Mouse (Mus musculus) hindbrain, embryonic 10.5 days (tissue): ENCODE data around the gene Psmd13. TPM values are rescaled to one million over a fixed set of nuclear protein-coding genes. Genes with fewer than 3 reads are reported as not detected.

Source experiments
- DNase-seq: peaks from one replicate; pipeline ENCODE4 v3.0.0-alpha.2; 2017; ENCODE audit warnings: low spot score
- H3K27ac ChIP-seq: fragments of 300-500 bp; sonication (generic); 2 replicates; pipeline ENCODE4 v1.5.1; 2016; ENCODE audit warnings: mild to moderate bottlenecking, moderate library complexity
- H3K27me3 ChIP-seq: fragments of 300-500 bp; sonication (generic); 2 replicates; pipeline ENCODE4 v1.6.1; 2016; ENCODE audit warnings: mild to moderate bottlenecking; ENCODE audit not compliant: poor library complexity, insufficient read depth, severe bottlenecking
- H3K36me3 ChIP-seq: fragments of 300-500 bp; sonication (generic); 2 replicates; pipeline ENCODE4 v1.6.1; 2016; ENCODE audit warnings: mild to moderate bottlenecking, moderate library complexity
- H3K4me1 ChIP-seq: fragments of 300-500 bp; sonication (generic); replicated peaks from 2 replicates; pipeline ENCODE4 v1.6.1; 2016; ENCODE audit warnings: mild to moderate bottlenecking
- H3K4me3 ChIP-seq: fragments of 300-500 bp; sonication (generic); 2 replicates; pipeline ENCODE4 v1.5.1; 2016; ENCODE audit warnings: mild to moderate bottlenecking, moderate library complexity
- H3K9me3 ChIP-seq: fragments of 300-500 bp; sonication (generic); 2 replicates; pipeline ENCODE4 v1.6.1; 2016; ENCODE audit warnings: mild to moderate bottlenecking, moderate library complexity
- WGBS: fragments of 180-500 bp; shearing (Covaris S2); methylation state at CpG from one replicate; pipeline ENCODE4 v1.1.7; 2016; 5-methylcytosine and 5-hydroxymethylcytosine counted together
- polyA plus RNA-seq: library from polyadenylated mRNA; unstranded; fragments of >200 nt; fragmentation: Nextera tagmentation; extraction: Ambion mirVana; gene quantifications from 2 replicates; pipeline ENCODE4 v1.2.1, GENCODE M21; 2016

Gene Psmd13
- polyA plus RNA-seq, 1 experiment from 2014 or later: 344 TPM

- H3K36me3 ChIP-seq: peaks cover 5% of the 10 kb centered on the region
- H3K4me3 ChIP-seq: no peak overlapping the region
- no peak overlapping the region for H3K27ac ChIP-seq
- H3K9me3 ChIP-seq: no peaks in the 10 kb centered on the region
- peaks cover 26% of the 10 kb centered on the region for H3K27me3 ChIP-seq
- no peak for DNase-seq
- H3K4me1 ChIP-seq: peaks cover 3% of the 10 kb centered on the region; the same call in 1 of the 2 replicates
- WGBS: 91% methylated on average over 10 of the region's 10 CpGs
Measured at GRCm38 (mm10) chr7:140846676-140847075, 35.1 kb upstream of the Psmd13 start.

- Histone ChIP-seq H3K27ac (no peak within 1 kb of the TSS), H3K4me3 (no peak within 1 kb of the TSS), H3K4me1 (peaks cover 3% of the 10 kb centered on the region; the same call in 1 of the 2 replicates), H3K27me3 (peaks cover 13% of the 10 kb centered on the region; the same call in 1 of the 2 replicates), H3K36me3 (peaks cover 18% of the 10 kb centered on the region), H3K9me3 (no peaks in the 10 kb centered on the region)
- 79% methylated on average over 11 of the region's 11 CpGs for WGBS
- no peak for DNase-seq
Measured at GRCm38 (mm10) chr7:140847755-140848580, 33.8 kb upstream of the Psmd13 start, which contains the start of gene Odf3. TSS of gene Odf3 (plus strand) at chr7:140847805.

GRCm38 (mm10) chr7:140848591-140848990, 33.2 kb upstream of the Psmd13 start:
- Histone ChIP-seq H3K27ac (no peak overlapping the region), H3K36me3 (peaks cover 24% of the 10 kb centered on the region), H3K9me3 (no peaks in the 10 kb centered on the region), H3K4me3 (no peak overlapping the region), H3K27me3 (0 out of 2 replicates have a peak, but pooled peaks cover 8% of the 10 kb centered on the region), H3K4me1 (peaks cover 3% of the 10 kb centered on the region; the same call in 1 of the 2 replicates)
- WGBS: 92% methylated on average over 10 of the region's 10 CpGs
- no peak for DNase-seq

- Histone ChIP-seq H3K27ac (no peak overlapping the region), H3K36me3 (peaks cover 36% of the 10 kb centered on the region), H3K27me3 (no peaks in the 10 kb centered on the region), H3K9me3 (no peaks in the 10 kb centered on the region), H3K4me3 (no peak overlapping the region), H3K4me1 (peaks cover 9% of the 10 kb centered on the region)
- DNase-seq: no peak
- 94% methylated on average over 4 of the region's 4 CpGs for WGBS
Measured at GRCm38 (mm10) chr7:140851916-140852315, 29.9 kb upstream of the Psmd13 start.

GRCm38 (mm10) chr7:140853386-140853785, 28.4 kb upstream of the Psmd13 start:
- H3K27ac ChIP-seq: no peak overlapping the region
- no peaks in the 10 kb centered on the region for H3K9me3 ChIP-seq
- 82% methylated on average over 9 of the region's 9 CpGs for WGBS
- no peak for DNase-seq
- peaks cover 19% of the 10 kb centered on the region for H3K4me1 ChIP-seq
- peaks cover 39% of the 10 kb centered on the region for H3K36me3 ChIP-seq
- no peak overlapping the region for H3K4me3 ChIP-seq
- no peaks in the 10 kb centered on the region for H3K27me3 ChIP-seq

- Histone ChIP-seq H3K36me3 (peaks cover 50% of the 10 kb centered on the region), H3K4me1 (peaks cover 30% of the 10 kb centered on the region), H3K27ac (no peak overlapping the region), H3K27me3 (no peaks in the 10 kb centered on the region), H3K9me3 (no peaks in the 10 kb centered on the region), H3K4me3 (peak overlapping the region; percentile 74; the same call in 1 of the 2 replicates)
- 95% methylated on average over 18 of the region's 18 CpGs for WGBS
- no peak for DNase-seq
Measured at GRCm38 (mm10) chr7:140854483-140854882, 27.3 kb upstream of the Psmd13 start.

- H3K27ac ChIP-seq: no peak overlapping the region
- H3K4me1 ChIP-seq: peaks cover 30% of the 10 kb centered on the region
- peaks cover 56% of the 10 kb centered on the region for H3K36me3 ChIP-seq
- H3K9me3 ChIP-seq: no peaks in the 10 kb centered on the region
- H3K27me3 ChIP-seq: no peaks in the 10 kb centered on the region
- 76% methylated on average over 9 of the region's 9 CpGs for WGBS
- H3K4me3 ChIP-seq: peak overlapping the region; percentile 74
- no peak for DNase-seq
Measured at GRCm38 (mm10) chr7:140855181-140855580, 26.6 kb upstream of the Psmd13 start.

- WGBS: 1% methylated on average over 51 of the region's 51 CpGs
- Histone ChIP-seq H3K4me3 (peak within 1 kb of the TSS; percentile 74), H3K9me3 (no peaks in the 10 kb centered on the region), H3K27ac (peak within 1 kb of the TSS; percentile 87), H3K36me3 (peaks cover 66% of the 10 kb centered on the region), H3K4me1 (peaks cover 30% of the 10 kb centered on the region), H3K27me3 (no peaks in the 10 kb centered on the region)
- peak; percentile 91 for DNase-seq
Measured at GRCm38 (mm10) chr7:140855860-140856784, 25.6 kb upstream of the Psmd13 start, which contains the start of gene Gm45785. TSS of gene Gm45785 (minus strand) at chr7:140856331.

GRCm38 (mm10) chr7:140856785-140857549, 24.8 kb upstream of the Psmd13 start, which contains the start of gene Ric8a:
TSS of gene Ric8a (plus strand) at chr7:140856957.
- DNase-seq: peak; percentile 80
- H3K27ac ChIP-seq: peak within 1 kb of the TSS; percentile 87
- under 1% methylated on average over 50 of the region's 50 CpGs for WGBS
- no peaks in the 10 kb centered on the region for H3K27me3 ChIP-seq
- H3K4me1 ChIP-seq: peaks cover 30% of the 10 kb centered on the region
- no peaks in the 10 kb centered on the region for H3K9me3 ChIP-seq
- H3K4me3 ChIP-seq: peak within 1 kb of the TSS; percentile 74
- H3K36me3 ChIP-seq: peaks cover 67% of the 10 kb centered on the region

- 41% methylated on average over 40 of the region's 40 CpGs for WGBS
- Histone ChIP-seq H3K4me3 (peak within 1 kb of the TSS; percentile 74), H3K27ac (peak within 1 kb of the TSS; percentile 87), H3K9me3 (no peaks in the 10 kb centered on the region), H3K27me3 (no peaks in the 10 kb centered on the region), H3K36me3 (peaks cover 67% of the 10 kb centered on the region), H3K4me1 (peaks cover 30% of the 10 kb centered on the region)
- no peak for DNase-seq
Measured at GRCm38 (mm10) chr7:140857550-140858505, 23.9 kb upstream of the Psmd13 start, which contains the start of gene Bet1l. TSS of gene Bet1l (minus strand) at chr7:140857577.

- 95% methylated on average over 8 of the region's 8 CpGs for WGBS
Measured at GRCm38 (mm10) chr7:140858746-140859145, 23.0 kb upstream of the Psmd13 start.

More at GRCm38 (mm10) chr7:140858746-140859145, 23.0 kb upstream of the Psmd13 start:
- DNase-seq: no peak
- no peaks in the 10 kb centered on the region for H3K9me3 ChIP-seq
- H3K27ac ChIP-seq: no peak overlapping the region
- H3K4me1 ChIP-seq: peaks cover 30% of the 10 kb centered on the region
- H3K4me3 ChIP-seq: peak overlapping the region; percentile 74
- peaks cover 67% of the 10 kb centered on the region for H3K36me3 ChIP-seq
- H3K27me3 ChIP-seq: no peaks in the 10 kb centered on the region
